Comparison of ENCODE assay signal across 1 mouse cellular context in the genomic region with DNA sequence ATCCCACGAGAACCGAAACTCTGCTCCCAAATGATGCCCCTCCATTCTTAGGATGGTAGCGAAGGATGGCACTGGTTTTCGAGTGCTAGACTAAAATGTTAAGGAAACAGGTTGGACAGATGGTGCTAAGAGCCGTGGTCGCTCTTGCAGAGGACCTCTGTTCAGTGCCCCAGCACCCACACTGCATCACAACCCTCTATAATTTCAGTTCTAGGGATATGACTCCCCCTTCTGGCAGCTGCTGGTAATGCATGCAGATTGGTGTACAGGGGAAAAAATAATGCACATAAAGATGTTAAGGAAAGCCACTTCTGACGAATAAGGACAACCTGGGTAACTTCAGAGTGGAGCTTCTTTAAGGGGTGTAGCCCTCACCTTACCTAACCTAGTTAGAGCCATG.
TF ChIP-seq lines count a peak whose summit lies in the region.

No protein-coding gene starts in this region.

TF ChIP-seq in ES-E14, 5 proteins besides CTCF, POLR2A, EP300 and RAD21:
- TF ChIP-seq ZC3H11A (IDR thresholded peaks at IDR 0.05; ENCODE audit: borderline replicate concordance, low read depth, low read length) (0 out of 2 replicates have a peak, but pooled peaks have one; percentile 34), CHD2 (IDR thresholded peaks at IDR 0.05; ENCODE audit: low read depth, low read length) (no peak)
TF ChIP-seq in ES-E14: peak in this region for 1.
